Mouse (Mus musculus) neural tube, embryonic 11.5 days (tissue): Measurements from ENCODE around the gene Trim56. TPM values are rescaled to one million over a fixed set of nuclear protein-coding genes. Genes with fewer than 3 reads are reported as not detected.

Experiments used
- ATAC-seq: fragments of 200-750 bp; cut with Nextera tagmentation; 2 replicates; pipeline ENCODE4 v1.8.0; 2017; ENCODE audit warnings: moderate number of reproducible peaks, mild to moderate bottlenecking, moderate TSS enrichment, moderate library complexity; ENCODE audit not compliant: insufficient read depth, low FRiP score, low TSS enrichment
- DNase-seq: peaks from one replicate; pipeline ENCODE4 v3.0.0-alpha.2; 2015; ENCODE audit warnings: low spot score
- H3K27ac ChIP-seq: fragments of 300-500 bp; sonication (generic); 2 replicates; pipeline ENCODE4 v1.5.1; 2014; ENCODE audit warnings: low read depth, mild to moderate bottlenecking, low read length
- H3K27me3 ChIP-seq: fragments of 300-500 bp; sonication (generic); 2 replicates; pipeline ENCODE4 v1.6.1; 2014; ENCODE audit warnings: mild to moderate bottlenecking, low read length, mixed read lengths; ENCODE audit not compliant: control insufficient read depth, insufficient read depth
- H3K36me3 ChIP-seq: fragments of 300-500 bp; sonication (generic); 2 replicates; pipeline ENCODE4 v1.6.1; 2014; ENCODE audit warnings: mild to moderate bottlenecking, low read length, moderate library complexity, mixed read lengths; ENCODE audit not compliant: control insufficient read depth, insufficient read depth
- H3K4me1 ChIP-seq: fragments of 300-500 bp; sonication (generic); 2 replicates; pipeline ENCODE4 v1.6.1; 2014; ENCODE audit warnings: low read length, mixed read lengths; ENCODE audit not compliant: control insufficient read depth, insufficient read depth
- H3K4me2 ChIP-seq: fragments of 300-500 bp; sonication (generic); 2 replicates; pipeline ENCODE4 v1.6.1; 2014; ENCODE audit warnings: low read depth, mild to moderate bottlenecking, moderate library complexity
- H3K4me3 ChIP-seq: fragments of 300-500 bp; sonication (generic); 2 replicates; pipeline ENCODE4 v1.5.1; 2014; ENCODE audit warnings: low read depth, low read length
- H3K9ac ChIP-seq: fragments of 300-500 bp; sonication (generic); 2 replicates; pipeline ENCODE4 v1.6.1; 2014; ENCODE audit warnings: mild to moderate bottlenecking, low read length
- H3K9me3 ChIP-seq: fragments of 300-500 bp; sonication (generic); 2 replicates; pipeline ENCODE4 v1.6.1; 2016; ENCODE audit warnings: low read length; ENCODE audit not compliant: control insufficient read depth
- WGBS: fragments of 180-500 bp; shearing (Covaris S2); extraction: QIAGEN DNeasy Blood & Tissue Kit; methylation state at CpG from one replicate; pipeline ENCODE4 v1.1.7; 2014; 5-methylcytosine and 5-hydroxymethylcytosine counted together
- polyA plus RNA-seq: library from polyadenylated mRNA; unstranded; fragments of >200 nt; fragmentation: Nextera tagmentation; extraction: Ambion mirVana; gene quantifications from 2 replicates; pipeline ENCODE4 v1.2.1, GENCODE M21; 2014

The Trim56 gene
- polyA plus RNA-seq, 1 experiment from 2014 or later: 4.9 TPM

- no peaks in the 10 kb centered on the region for H3K9me3 ChIP-seq
- 0 out of 2 replicates have a peak, but pooled peaks cover 3% of the 10 kb centered on the region for H3K4me1 ChIP-seq
- H3K4me3 ChIP-seq: no peak overlapping the region
- H3K36me3 ChIP-seq: no peaks in the 10 kb centered on the region
- no peaks in the 10 kb centered on the region for H3K27me3 ChIP-seq
- 88% methylated on average over 2 of the region's 2 CpGs for WGBS
- no peak overlapping the region for H3K9ac ChIP-seq
- DNase-seq (no peak), ATAC-seq (no peak)
- H3K4me2 ChIP-seq: no peak overlapping the region
- H3K27ac ChIP-seq: no peak overlapping the region
Measured at GRCm38 (mm10) chr5:137103969-137104368, 12.0 kb downstream of the Trim56 start.

GRCm38 (mm10) chr5:137102575-137103522, 13.2 kb downstream of the Trim56 start:
- Histone ChIP-seq H3K27me3 (no peaks in the 10 kb centered on the region), H3K4me2 (no peak overlapping the region), H3K27ac (no peak overlapping the region), H3K4me3 (no peak overlapping the region), H3K4me1 (0 out of 2 replicates have a peak, but pooled peaks cover 3% of the 10 kb centered on the region), H3K9me3 (no peaks in the 10 kb centered on the region), H3K36me3 (no peaks in the 10 kb centered on the region), H3K9ac (no peak overlapping the region)
- ATAC-seq: no peak
- WGBS: 78% methylated on average over 28 of the region's 28 CpGs
- no peak for DNase-seq

DNA sequence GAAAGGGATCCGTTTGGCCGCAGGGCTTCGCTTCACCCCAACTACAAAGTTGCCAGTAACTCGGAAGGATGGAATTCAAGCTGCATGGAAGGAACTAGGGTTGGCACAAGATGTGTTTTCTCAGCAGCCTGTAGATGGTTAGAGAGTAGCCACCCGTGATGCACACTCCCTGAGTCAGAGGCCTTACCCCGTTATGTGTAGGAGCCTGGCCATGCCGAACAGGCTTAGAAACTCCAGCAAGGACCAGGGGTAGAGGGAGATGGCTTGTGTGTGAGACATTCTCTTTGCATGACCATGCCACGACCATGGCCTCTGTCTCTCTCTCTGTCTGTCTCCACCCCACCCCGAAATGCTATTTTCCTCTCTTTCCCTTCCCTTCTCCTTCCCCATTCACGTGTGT, 13.9 kb downstream of the Trim56 start:
- H3K27me3 ChIP-seq: no peaks in the 10 kb centered on the region
- no peak overlapping the region for H3K27ac ChIP-seq
- DNase-seq (no peak), ATAC-seq (no peak)
- no peaks in the 10 kb centered on the region for H3K36me3 ChIP-seq
- 80% methylated on average over 10 of the region's 10 CpGs for WGBS
- H3K9me3 ChIP-seq: no peaks in the 10 kb centered on the region
- H3K9ac ChIP-seq: no peak overlapping the region
- no peak overlapping the region for H3K4me3 ChIP-seq
- 0 out of 2 replicates have a peak, but pooled peaks cover 3% of the 10 kb centered on the region for H3K4me1 ChIP-seq
- H3K4me2 ChIP-seq: no peak overlapping the region

GRCm38 (mm10) chr5:137100660-137101059, 15.3 kb downstream of the Trim56 start:
- Histone ChIP-seq H3K36me3 (no peaks in the 10 kb centered on the region), H3K27me3 (no peaks in the 10 kb centered on the region), H3K4me1 (0 out of 2 replicates have a peak, but pooled peaks cover 3% of the 10 kb centered on the region), H3K4me3 (no peak overlapping the region), H3K27ac (no peak overlapping the region), H3K9ac (no peak overlapping the region), H3K4me2 (no peak overlapping the region), H3K9me3 (no peaks in the 10 kb centered on the region)
- 58% methylated on average over 4 of the region's 4 CpGs for WGBS
- no peak for DNase-seq
- ATAC-seq: no peak

DNA sequence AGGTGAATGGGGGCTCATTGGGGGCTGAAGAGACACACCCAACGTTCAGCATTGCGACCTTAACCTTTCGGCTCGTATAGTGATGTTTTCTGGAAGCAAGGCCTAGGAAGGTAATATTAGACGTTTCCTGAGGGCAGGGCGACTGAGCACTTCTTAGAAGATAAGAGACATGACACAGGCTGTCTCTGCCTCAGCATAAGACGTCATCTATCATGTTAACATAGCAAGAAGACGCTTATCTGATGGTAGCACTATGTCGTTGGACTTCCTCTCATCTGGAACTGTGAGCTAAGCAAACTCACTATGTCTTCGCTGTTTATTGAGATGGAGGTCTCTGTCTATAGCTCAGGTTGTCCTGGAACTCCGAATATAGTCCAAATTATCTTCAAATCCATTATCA, 17.6 kb downstream of the Trim56 start:
- H3K4me2 ChIP-seq: no peak overlapping the region
- WGBS: 75% methylated on average over 11 of the region's 11 CpGs
- no peaks in the 10 kb centered on the region for H3K36me3 ChIP-seq
- no peak overlapping the region for H3K27ac ChIP-seq
- no peaks in the 10 kb centered on the region for H3K9me3 ChIP-seq
- 0 out of 2 replicates have a peak, but pooled peaks cover 3% of the 10 kb centered on the region for H3K4me1 ChIP-seq
- DNase-seq (no peak), ATAC-seq (no peak)
- no peaks in the 10 kb centered on the region for H3K27me3 ChIP-seq
- no peak overlapping the region for H3K9ac ChIP-seq
- H3K4me3 ChIP-seq: no peak overlapping the region

DNA sequence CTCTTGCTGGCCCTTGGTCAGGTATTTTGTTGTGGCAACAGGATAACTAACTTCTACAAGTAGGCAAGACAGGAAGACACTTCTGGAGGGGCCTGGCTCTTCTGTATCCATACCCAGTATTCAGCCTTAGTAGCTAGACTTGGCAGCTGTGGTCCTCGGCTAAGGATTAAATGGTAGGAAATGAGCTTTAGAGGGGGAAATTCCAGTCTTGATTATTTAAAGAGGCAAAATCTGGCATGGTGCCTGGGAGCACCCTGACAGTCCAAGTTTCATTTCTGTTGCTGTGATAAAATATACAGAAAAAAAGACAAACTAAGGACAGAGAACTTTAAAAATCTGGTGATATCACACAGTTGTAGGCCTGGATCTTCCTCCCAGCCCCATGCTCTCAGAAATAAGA, 20.0 kb downstream of the Trim56 start:
- no peaks in the 10 kb centered on the region for H3K4me1 ChIP-seq
- no peaks in the 10 kb centered on the region for H3K36me3 ChIP-seq
- ATAC-seq (no peak), DNase-seq (no peak)
- no peak overlapping the region for H3K4me2 ChIP-seq
- H3K27ac ChIP-seq: no peak overlapping the region
- H3K4me3 ChIP-seq: no peak overlapping the region
- no peaks in the 10 kb centered on the region for H3K9me3 ChIP-seq
- WGBS: 97% methylated on average over 1 of the region's 1 CpGs
- no peaks in the 10 kb centered on the region for H3K27me3 ChIP-seq
- no peak overlapping the region for H3K9ac ChIP-seq

DNA sequence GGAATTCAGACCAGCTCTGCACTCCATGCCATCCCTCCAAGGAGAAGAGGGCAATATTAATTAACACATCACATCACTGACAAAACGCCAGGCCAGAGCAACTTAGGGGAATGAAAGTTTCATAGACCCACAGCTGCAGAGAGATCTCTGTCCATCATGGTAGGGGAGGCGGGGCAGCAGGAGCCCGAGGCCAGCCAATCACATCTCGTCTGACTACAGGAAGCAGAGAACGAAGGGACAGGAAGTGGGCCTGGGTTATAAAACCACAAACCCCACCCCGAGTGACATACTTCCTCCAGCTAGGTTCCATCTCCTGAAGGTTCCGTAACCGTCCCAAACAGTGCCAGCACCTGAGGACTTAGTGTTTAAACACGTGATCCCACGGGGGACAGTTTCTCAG, 20.9 kb downstream of the Trim56 start:
- WGBS: 84% methylated on average over 10 of the region's 10 CpGs
- Histone ChIP-seq H3K4me3 (no peak overlapping the region), H3K27ac (no peak overlapping the region), H3K36me3 (no peaks in the 10 kb centered on the region), H3K9me3 (no peaks in the 10 kb centered on the region), H3K27me3 (no peaks in the 10 kb centered on the region), H3K9ac (no peak overlapping the region), H3K4me2 (no peak overlapping the region), H3K4me1 (no peaks in the 10 kb centered on the region)
- DNase-seq: no peak
- ATAC-seq: no peak

GRCm38 (mm10) chr5:137093720-137094119, 22.3 kb downstream of the Trim56 start:
- Histone ChIP-seq H3K27me3 (no peaks in the 10 kb centered on the region), H3K4me3 (no peak overlapping the region), H3K36me3 (no peaks in the 10 kb centered on the region), H3K9me3 (no peaks in the 10 kb centered on the region), H3K4me1 (no peaks in the 10 kb centered on the region), H3K9ac (no peak overlapping the region), H3K27ac (no peak overlapping the region), H3K4me2 (no peak overlapping the region)
- 81% methylated on average over 9 of the region's 9 CpGs for WGBS
- ATAC-seq (no peak), DNase-seq (no peak)

DNA sequence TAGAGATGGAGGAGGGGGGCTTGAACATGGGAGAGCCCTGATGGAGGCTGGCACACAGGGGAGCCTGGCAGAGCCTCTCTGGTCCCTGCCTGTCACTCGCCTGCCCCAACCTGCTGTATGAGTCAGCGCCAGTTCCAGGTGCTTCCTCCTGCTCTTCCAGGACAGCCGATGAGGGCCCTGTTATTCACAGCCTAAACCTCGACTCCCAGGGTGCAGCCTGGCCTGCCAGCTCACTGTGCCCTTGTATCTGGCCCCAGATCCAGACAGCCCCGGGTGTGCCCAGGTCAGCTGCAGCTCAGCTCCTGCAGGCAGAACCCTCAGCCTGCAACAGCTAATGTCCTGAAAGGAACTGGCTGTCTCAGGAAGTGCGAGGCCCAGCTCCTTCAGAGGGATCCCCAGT, 24.4 kb downstream of the Trim56 start:
- no peak for ATAC-seq
- no peak overlapping the region for H3K9ac ChIP-seq

More for the DNA sequence above, 24.4 kb downstream of the Trim56 start:
- no peak for DNase-seq
- 62% methylated on average over 6 of the region's 6 CpGs for WGBS
- no peaks in the 10 kb centered on the region for H3K4me1 ChIP-seq
- no peaks in the 10 kb centered on the region for H3K9me3 ChIP-seq
- no peak overlapping the region for H3K4me3 ChIP-seq
- no peaks in the 10 kb centered on the region for H3K36me3 ChIP-seq
- no peak overlapping the region for H3K27ac ChIP-seq
- H3K4me2 ChIP-seq: no peak overlapping the region
- no peaks in the 10 kb centered on the region for H3K27me3 ChIP-seq
